Mouse (Mus musculus): ENCODE data around the gene Fut8. TPM values are rescaled to one million over a fixed set of nuclear protein-coding genes. Genes with fewer than 3 reads are reported as not detected.

The Fut8 gene
- total RNA-seq, 2 experiments from 2014 or later, result 18.4 to 24.4 TPM

DNA sequence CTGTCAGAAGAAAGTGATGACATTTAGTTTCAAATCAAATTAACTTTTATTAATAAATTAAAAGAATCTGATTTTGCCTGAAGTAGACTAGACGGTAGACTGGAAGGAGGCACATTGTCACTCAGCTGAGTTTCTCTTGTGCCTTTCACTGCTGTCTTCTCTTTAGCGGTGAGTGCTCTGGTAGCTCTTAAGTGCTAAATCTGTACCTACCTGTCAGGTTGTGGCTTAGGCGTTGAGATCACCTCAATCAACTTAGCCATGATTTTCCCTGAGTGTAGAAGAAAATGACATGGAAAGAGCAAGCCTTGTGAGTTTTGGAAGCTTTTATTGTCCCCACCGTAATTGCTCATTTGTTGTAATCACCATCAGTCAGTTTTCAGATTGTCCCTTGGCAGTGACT, 59.2 kb downstream of the Fut8 start:
- no peak for ATAC-seq (replicated peaks; ENCODE audit: low FRiP score, poor library complexity, severe bottlenecking)

GRCm38 (mm10) chr12:77297858-77298257, 59.9 kb downstream of the Fut8 start:
- ATAC-seq (replicated peaks; ENCODE audit: low FRiP score, poor library complexity, severe bottlenecking), result no peak

GRCm38 (mm10) chr12:77302011-77302410, 64.1 kb downstream of the Fut8 start:
- ATAC-seq (replicated peaks; ENCODE audit: low FRiP score, poor library complexity, severe bottlenecking), result no peak

- no peak for ATAC-seq (replicated peaks; ENCODE audit: low FRiP score, poor library complexity, severe bottlenecking)
Measured at GRCm38 (mm10) chr12:77303367-77303766, 65.4 kb downstream of the Fut8 start.

DNA sequence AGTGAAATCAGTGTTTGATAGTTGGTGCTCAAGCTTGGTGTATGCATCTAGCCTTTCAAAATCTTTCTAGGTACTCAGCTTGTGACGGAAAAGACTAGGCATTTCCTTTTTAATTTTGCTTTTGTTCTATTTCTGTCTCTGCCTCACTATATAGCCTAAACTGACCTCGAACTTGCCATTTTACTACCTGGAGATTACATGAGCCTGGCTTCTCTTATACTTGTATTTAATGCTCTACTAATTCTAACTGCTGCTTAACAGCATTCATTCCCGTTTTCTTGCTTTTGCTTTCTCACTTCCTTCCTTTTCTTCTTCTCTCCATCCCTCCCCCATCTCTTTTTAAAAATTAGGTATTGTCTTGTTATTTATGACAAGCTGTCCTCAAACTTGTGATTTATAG, 67.6 kb downstream of the Fut8 start:
- ATAC-seq (replicated peaks; ENCODE audit: low FRiP score, poor library complexity, severe bottlenecking), result no peak

GRCm38 (mm10) chr12:77306759-77307314, 68.9 kb downstream of the Fut8 start:
- ATAC-seq (replicated peaks; ENCODE audit: low FRiP score, poor library complexity, severe bottlenecking), result no peak

- ATAC-seq (replicated peaks; ENCODE audit: low FRiP score, poor library complexity, severe bottlenecking), result no peak
Measured at GRCm38 (mm10) chr12:77309507-77309906, 71.6 kb downstream of the Fut8 start.

- ATAC-seq (replicated peaks; ENCODE audit: low FRiP score, poor library complexity, severe bottlenecking), result no peak
Measured at GRCm38 (mm10) chr12:77313502-77313901, 75.6 kb downstream of the Fut8 start.

DNA sequence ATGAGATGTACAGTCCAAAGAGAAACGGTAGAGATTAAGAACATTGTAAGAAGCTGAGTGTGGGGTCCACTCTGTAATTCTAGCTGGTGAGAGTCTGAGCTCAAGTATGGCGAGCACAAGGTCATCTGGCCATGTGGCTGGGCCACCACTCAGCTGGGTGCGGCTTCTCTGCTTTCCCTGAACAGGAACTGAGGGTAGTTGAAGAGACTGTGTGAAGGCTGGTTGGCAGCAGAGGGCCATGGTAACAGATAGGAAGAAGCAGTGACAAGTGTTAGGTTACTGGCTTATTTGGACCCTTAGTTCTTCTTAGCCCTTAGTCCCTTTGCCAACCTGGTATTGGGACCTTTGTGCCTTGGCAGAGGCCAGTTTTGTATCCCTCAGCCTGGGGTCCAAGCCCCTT, 86.2 kb downstream of the Fut8 start:
- ATAC-seq (replicated peaks; ENCODE audit: low FRiP score, poor library complexity, severe bottlenecking), result no peak

GRCm38 (mm10) chr12:77346521-77346920, 108.6 kb downstream of the Fut8 start:
- ATAC-seq (replicated peaks; ENCODE audit: low FRiP score, poor library complexity, severe bottlenecking), result no peak

GRCm38 (mm10) chr12:77349543-77349942, 111.6 kb downstream of the Fut8 start:
- ATAC-seq (replicated peaks; ENCODE audit: low FRiP score, poor library complexity, severe bottlenecking), result no peak

DNA sequence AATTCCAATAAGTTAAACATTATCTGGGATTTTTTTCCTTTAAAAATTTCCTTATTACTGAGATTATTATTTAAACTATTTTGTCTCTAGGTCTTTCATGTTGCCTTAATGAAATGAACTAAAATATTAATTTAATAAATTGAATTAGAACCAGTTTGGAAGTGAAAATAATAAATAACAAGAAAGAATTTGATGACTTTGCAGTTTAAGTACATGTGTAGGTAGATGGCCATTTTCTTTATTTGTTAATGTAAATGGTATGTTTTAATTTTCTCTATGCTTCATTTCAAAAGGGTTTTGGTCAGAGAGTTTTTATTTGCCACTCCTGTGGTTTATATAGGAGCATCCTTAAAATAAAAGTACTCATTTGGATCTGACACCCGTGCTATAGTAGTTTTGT, 177.8 kb downstream of the Fut8 start:
- ATAC-seq (replicated peaks; ENCODE audit: low FRiP score, poor library complexity, severe bottlenecking), result no peak

DNA sequence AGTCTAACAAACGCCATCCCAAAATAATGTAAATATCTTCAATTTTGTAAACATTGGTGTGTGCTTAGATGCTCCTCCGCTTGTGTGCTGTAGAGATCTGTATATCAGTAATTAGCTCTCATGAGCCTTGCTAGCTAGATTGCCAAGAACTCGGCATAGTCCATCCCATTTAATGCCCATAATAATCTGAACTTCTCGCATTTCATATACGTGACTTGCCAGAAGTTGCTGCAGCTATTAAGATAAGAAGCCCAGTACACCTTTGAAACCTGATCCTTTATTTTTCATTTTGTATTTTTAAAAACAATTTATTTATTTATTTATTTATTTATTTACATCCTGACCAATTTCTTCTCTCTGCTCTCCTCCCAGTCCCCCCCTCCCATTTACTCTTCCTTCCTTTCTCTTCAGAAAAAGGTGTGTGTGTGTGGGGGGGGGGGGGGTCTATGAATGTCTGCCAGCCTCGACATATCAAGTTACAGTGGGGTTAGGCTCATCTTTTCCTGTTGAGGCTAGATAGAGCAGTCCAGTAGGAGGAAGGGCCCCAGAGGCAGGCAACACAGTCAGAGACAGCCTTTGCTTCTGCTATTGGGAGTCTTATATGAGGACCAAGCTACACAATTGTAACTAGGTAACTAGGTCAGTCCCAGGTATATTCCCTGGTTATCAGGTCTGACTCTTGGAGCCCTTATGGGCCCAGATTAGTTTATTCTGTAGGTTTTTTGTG, 183.9 kb downstream of the Fut8 start:
- ATAC-seq (replicated peaks; ENCODE audit: low FRiP score, poor library complexity, severe bottlenecking), result no peak

- ATAC-seq (replicated peaks; ENCODE audit: low FRiP score, poor library complexity, severe bottlenecking), result no peak
Measured at GRCm38 (mm10) chr12:77426093-77426492, 188.2 kb downstream of the Fut8 start.

GRCm38 (mm10) chr12:77428165-77428564, 190.2 kb downstream of the Fut8 start:
- no peak for ATAC-seq (replicated peaks; ENCODE audit: low FRiP score, poor library complexity, severe bottlenecking)

DNA sequence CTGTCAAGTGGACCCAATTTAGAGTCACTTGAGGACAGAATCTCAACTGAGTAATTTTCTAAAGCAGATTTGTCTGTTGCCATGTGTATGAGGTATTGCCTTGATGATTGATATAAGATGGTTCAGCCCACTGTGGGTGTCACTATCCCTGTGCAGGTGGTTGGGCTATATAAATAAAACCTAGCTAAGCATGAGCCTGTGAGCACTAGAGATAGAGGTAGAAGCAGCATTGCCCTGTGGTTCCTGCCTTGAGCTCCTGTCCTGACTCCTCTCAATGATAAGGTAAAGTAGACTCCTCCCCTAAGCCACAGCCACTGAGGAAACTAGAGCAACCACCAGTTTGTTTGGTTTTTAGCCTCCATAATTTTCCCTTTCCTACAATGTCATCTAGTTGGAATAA, 191.5 kb downstream of the Fut8 start:
- no peak for ATAC-seq (replicated peaks; ENCODE audit: low FRiP score, poor library complexity, severe bottlenecking)

DNA sequence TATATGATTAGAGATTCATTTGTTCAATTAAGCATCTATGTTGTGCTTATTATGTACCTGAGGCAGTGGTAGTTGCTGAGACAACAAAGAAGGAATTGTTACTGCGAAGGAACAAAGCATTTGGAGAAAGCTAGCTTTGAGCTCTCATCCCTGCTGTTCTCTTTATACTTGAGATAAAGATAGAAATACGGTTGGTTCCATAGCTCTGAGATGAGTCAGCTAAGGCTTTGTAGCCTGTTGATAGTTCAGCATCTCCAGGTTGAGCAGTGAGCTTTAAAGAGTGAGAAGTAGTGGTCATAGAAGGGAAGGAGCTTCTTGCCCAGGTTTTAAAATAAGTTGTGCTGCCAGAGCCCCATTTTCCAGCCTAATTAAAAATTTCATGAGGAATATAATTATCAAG, 198.8 kb downstream of the Fut8 start:
- no peak for ATAC-seq (replicated peaks; ENCODE audit: low FRiP score, poor library complexity, severe bottlenecking)

DNA sequence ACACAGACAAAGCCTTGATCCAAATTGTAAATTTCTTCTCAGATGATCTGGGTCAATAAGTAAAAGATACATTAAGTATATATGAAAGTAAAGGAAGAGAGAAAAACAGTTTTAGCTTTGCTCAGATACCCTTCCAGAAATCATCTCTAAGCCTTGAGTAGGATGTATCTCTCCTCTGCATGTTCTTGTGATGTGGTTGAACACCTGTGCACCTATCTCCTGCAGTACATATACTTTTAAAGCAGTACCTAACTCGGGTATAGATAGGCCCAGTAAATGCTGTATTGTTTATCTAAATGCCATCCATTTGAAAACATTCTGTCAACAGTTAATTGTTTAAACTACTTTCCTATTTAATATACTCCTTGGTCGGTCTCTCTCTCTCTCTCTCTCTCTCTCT, 212.9 kb downstream of the Fut8 start:
- no peak for ATAC-seq (replicated peaks; ENCODE audit: low FRiP score, poor library complexity, severe bottlenecking)

- ATAC-seq (replicated peaks; ENCODE audit: low FRiP score, poor library complexity, severe bottlenecking), result no peak
Measured at GRCm38 (mm10) chr12:77466178-77466577, 228.3 kb downstream of the Fut8 start.

DNA sequence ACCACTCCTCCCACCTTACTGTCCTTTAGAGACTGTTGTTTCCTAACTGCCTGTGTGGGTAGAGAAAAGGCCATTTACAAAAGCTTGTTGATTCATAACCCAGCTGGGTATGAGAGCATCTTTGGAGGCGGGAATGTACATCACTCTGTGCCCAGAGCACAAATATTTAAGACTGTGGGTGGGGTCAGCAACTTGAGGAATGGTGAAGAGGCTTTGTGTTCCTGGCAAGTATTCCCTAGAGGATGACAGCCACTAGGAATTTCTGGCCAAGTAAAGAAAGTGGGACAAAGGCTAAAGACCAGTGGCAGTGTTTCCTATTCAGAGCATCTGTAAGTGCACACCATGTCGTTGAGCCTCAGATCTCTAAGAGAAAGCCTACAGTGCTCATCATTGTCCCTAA, 242.0 kb downstream of the Fut8 start:
- ATAC-seq (replicated peaks; ENCODE audit: low FRiP score, poor library complexity, severe bottlenecking), result no peak

DNA sequence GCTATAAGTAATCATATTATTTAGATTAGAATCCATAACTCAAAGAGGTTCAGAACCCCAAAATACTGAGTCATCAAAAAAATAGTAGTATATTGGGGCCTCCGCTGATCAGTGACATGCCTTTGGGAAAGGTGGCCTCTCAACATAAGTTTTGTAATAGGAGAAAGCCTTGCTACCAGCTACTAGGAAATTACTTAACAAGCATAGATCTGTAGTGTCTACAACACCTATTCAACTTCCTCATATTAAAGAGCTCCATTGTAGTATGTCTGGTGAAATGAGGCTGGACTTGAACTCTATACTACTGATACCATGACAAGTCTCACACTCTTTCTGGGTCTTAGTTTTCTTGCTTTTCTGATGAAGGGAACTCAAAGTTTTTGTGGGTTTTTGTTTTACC, 243.2 kb downstream of the Fut8 start:
- no peak for ATAC-seq (replicated peaks; ENCODE audit: low FRiP score, poor library complexity, severe bottlenecking)

- ATAC-seq (replicated peaks; ENCODE audit: low FRiP score, poor library complexity, severe bottlenecking), result no peak
Measured at GRCm38 (mm10) chr12:77481799-77482198, 243.9 kb downstream of the Fut8 start.

Measured in erythroblast, adult 5-6 weeks (primary cell).